Mouse (Mus musculus) CD4-positive, CD25-positive, alpha-beta regulatory T cell (primary cell): ENCODE measurements around the gene Mrln. TPM values are rescaled to one million over a fixed set of nuclear protein-coding genes. Genes with fewer than 3 reads are reported as not detected.

ENCODE experiments used
- polyA plus RNA-seq: library from polyadenylated mRNA; unstranded; fragments of 100-300 nt; shearing (Covaris generic); gene quantifications from one replicate; pipeline ENCODE4 v1.2.1, GENCODE M21; 2017

Mrln gene
- not detected for polyA plus RNA-seq

DNA sequence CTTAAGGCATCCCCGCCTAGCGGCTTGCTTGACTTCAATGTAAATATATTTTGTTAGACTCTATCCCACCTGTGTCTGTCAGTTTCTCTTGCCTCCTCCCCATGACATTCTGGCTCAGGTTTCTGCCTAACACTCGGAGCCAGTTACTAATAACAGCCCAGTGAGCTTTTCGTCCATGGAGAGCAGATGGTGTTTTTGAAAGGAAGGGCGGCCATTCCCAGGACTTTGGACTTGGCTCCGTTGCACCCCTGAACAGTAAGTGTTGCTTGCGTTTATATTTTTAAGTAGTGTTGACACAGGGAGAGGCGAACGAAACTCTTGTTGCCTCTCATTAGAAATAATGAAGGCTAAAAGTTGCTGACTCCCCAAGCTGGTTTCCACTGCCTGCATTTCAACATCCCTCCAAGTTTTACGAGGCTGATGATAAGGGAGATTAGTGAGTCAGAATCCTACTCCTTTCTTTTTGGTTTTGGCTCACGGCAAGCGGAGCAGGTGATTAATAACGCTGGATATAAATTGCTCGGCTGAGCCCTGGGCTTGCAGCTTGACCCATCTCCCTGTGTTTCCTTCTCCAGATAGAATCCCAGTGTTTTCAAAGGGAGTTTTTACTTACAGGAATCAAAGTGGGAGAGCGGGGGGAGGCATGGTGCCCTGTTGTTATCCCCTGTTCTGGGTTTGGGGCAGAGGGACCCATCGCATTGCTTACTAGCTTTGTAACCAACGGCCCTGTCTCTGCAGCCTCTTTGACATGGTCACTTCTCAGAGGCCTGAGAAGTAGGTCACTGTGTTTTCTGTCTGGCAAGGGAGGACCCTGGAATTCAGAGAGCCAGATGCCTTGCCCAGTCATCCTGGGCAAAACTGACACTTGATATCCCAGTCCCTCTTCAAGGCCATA is at the start of gene Mrln:
Mrln (plus strand) TSS at position 160 of the 895 bp plus-strand sequence.

DNA sequence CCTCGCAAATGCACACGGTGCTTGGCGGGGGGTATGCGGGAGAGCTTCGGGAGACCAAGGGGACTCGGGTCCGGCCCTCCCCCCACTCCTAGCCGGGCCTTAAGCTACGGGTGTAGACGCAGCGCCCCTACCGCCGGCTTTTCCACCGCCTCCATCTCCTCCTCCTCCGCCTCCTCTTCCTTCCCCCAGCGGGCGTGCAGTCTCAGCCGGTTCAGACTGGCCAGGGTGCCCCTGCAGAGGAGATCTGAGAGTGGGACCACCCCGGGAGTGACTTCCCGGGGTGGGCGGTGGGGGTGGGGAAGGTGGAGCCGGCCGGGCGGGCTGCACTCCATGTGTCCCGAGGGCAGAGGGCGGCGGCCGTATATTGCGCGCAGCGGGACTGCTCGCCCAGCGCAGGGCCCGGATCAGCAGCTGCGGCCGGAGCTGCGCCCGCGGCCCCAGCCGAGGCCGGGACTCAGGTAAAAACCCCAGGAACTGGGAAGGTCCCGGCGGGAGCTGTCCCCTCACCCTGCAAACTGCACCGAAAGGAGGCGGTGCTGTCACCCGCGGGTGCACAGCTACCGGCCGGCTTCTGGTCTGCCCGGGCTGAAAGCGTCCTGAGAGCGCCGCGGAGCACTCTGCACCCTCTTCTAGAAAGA is 40.6 kb downstream of the Mrln start, which contains the start of gene Slc16a9:
Slc16a9 (plus strand) TSS at position 180 of the 638 bp plus-strand sequence.

Other genes starting within 250 kb of the Mrln start
- 14.4 TPM for gene Ccdc6, start 107.5 kb upstream of the Mrln start, polyA plus RNA-seq
- gene Slc16a9, start 40.4 kb downstream of the Mrln start, polyA plus RNA-seq = 0.12 TPM
- not detected for gene Fam13c, start 235.8 kb downstream of the Mrln start, polyA plus RNA-seq